Mouse (Mus musculus) frontal cortex, postnatal 25 days (tissue): ENCODE measurements around the gene Napepld.
"Not testable (repeated sequence)": the region's sequence is repeated elsewhere in the genome, so short reads cannot be mapped to it uniquely, and the experiment has no call there.

ENCODE experiments used
- DNase-seq, 2 experiments: peaks; one replicate each; pipeline ENCODE4 v3.0.0; 2022; ENCODE audit warnings: low spot score in 2 of 2

Gene Napepld

GRCm38 (mm10) chr5:21701351-21702008 is at the start of gene Napepld:
Napepld (minus strand) TSS chr5:21701396.
- DNase-seq = peak; percentile 95 to 98

- DNase-seq = no peak
These were observed 44.8 kb upstream of the Napepld start for GRCm38 (mm10) chr5:21745966-21746365.

- no peak for DNase-seq
These were observed 43.5 kb upstream of the Napepld start for GRCm38 (mm10) chr5:21744651-21745050.

DNA sequence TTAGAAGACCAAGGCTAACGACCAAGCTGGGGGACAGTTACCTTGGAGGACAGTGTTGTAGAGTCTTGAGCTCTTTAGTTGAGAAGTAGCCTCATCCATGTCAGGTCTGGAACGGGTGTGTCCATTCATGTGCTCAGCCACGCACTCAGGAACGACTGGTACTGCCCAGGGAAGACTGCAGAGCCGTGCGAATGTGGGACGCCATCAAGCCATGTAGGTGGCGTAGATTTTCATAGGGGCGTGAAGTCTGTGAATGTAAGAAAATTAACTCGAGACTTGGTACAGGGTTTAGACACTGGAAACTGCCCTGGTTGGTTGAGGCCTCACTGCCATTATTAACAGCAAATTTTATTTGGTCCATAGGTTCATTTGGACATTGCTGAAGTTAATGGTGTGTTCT is 42.4 kb upstream of the Napepld start:
- DNase-seq = no peak

DNA sequence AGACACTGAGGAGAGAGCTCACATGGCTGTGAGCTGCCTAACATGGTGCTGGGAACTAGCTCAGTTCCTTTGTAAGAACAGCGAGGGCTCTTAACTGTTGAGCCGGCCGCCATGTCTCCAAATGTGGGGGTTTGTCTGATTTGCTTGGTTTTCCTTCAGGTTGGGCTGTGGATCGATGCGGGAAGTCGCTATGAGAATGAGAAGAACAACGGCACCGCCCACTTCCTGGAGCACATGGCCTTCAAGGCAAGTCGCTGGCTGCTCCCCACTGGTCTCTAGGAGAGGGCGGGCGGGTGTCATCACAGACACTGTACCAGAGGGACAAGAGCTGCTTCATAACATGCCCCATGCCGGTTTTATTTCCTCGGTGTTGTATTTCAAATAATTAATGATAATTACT is 38.7 kb upstream of the Napepld start:
- DNase-seq = no peak

DNA sequence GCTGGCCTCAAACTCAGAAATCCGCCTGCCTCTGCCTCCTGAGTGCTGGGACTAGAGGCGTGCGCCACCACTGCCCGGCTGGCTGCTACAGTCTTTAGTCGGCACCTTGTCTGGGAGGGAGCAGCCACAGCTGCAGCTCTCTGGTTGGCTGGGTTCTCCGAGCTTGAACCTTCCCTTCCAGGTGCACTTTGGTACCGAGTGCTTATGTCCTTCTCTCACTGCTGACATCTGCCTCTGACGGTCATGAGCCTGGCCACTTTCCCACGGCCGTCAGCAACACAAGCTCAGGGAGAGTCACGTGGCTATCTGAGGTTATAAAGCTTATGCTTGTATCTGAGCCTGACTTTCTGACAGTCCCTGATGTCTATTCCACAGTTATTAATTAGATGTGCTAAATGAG is 37.9 kb upstream of the Napepld start:
- no peak for DNase-seq

- no peak for DNase-seq
These were observed 36.4 kb upstream of the Napepld start for GRCm38 (mm10) chr5:21737620-21738019.

DNA sequence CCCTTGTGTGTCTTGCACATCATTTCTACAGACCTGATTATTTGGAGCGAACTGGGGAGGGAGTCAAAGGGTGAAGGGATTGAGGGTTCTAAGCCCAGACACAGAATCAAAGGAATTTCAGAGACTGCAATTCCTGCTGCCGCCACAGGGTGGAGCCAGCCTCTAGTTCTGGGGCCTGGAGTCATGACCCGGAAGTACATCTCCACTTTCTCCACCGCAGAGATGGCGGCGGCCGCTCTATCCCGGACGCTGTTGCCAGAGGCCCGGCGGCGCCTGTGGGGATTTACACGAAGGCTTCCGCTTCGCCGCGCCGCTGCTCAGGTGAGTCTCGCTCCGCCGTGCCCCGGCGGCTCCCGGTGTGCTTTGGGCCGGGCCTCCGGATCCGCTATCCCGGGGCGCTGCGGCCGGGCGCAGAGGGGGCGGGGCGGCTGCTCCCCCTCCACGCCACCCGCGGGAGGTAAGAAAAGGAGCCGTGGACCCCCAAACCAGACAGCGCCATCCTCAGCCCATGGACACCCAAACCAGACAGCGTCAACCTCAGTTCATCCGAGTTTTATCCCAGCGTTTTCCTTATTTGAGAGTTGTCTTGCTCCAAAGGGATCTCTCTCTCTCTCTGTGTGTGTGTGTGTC is 35.9 kb upstream of the Napepld start, which contains the start of gene Pmpcb:
Pmpcb (plus strand) TSS at position 186 of the 630 bp plus-strand sequence.
- DNase-seq = peak; percentile 90 to 92

- no peak for DNase-seq
These were observed 34.9 kb upstream of the Napepld start for GRCm38 (mm10) chr5:21736046-21736445.

DNA sequence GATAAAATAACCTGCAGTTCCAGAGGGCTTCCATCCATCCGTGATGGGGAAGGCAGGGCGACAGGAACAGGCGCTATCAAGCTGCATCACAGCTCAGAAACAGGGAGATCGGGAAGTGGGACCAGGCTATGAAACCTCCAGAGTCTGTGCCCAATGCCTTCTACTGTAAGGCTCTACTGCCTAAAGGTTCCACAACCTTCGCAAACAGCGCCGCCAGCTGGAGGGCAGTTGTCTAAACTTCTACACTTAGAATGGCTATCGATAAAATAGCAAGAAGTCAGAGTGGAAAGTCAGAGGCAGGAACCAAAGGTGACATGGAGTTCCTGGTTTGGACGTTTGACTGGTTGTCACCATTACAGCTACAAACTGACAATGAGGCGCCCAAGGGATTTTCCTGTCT is 34.4 kb upstream of the Napepld start:
- DNase-seq = peak; percentile 46 to 49

- DNase-seq = no peak
These were observed 33.9 kb upstream of the Napepld start for GRCm38 (mm10) chr5:21735100-21735499.

GRCm38 (mm10) chr5:21732930-21733329 is 31.7 kb upstream of the Napepld start:
- DNase-seq = peak; percentile 48 to 60

GRCm38 (mm10) chr5:21732177-21732911 is 31.1 kb upstream of the Napepld start:
- no peak for DNase-seq

- no peak for DNase-seq
These were observed 27.9 kb upstream of the Napepld start for GRCm38 (mm10) chr5:21729107-21729506.

- DNase-seq = no peak
These were observed 23.7 kb upstream of the Napepld start for GRCm38 (mm10) chr5:21724872-21725271.

GRCm38 (mm10) chr5:21724427-21724826 is 23.2 kb upstream of the Napepld start:
- DNase-seq = no peak

GRCm38 (mm10) chr5:21719209-21719608 is 18.0 kb upstream of the Napepld start:
- no peak for DNase-seq

DNA sequence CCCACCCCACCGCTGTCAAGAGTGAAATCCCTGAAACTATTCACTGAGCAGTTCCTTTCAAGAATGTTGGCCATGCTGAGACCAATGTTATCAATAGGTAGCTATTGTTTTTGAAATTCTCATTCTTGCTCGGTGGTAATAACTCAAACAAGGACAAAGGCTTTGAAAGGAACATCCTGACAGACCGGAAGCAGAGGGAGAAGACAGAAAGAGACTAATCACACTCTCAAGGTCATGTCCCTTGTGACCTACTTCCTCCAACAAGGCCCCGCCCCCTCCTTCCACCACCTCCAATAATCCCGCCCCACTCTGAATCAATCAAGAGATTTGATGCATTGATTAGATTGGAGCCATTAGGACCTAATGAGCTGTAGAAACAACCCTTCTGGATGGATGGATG is 17.4 kb upstream of the Napepld start:
- no peak for DNase-seq

- DNase-seq = no peak
These were observed 16.0 kb upstream of the Napepld start for GRCm38 (mm10) chr5:21717165-21717715.

- no peak for DNase-seq
These were observed 13.3 kb upstream of the Napepld start for GRCm38 (mm10) chr5:21714447-21714846.

- no peak for DNase-seq
These were observed 11.0 kb upstream of the Napepld start for GRCm38 (mm10) chr5:21712127-21712715.

- DNase-seq = not testable (repeated sequence)
These were observed 6.8 kb upstream of the Napepld start for GRCm38 (mm10) chr5:21708011-21708410.
